Mouse (Mus musculus) bone marrow macrophage, adult 2 months (primary cell): ENCODE measurements around the gene Ctnnbip1.

Experiments
- CTCF ChIP-seq: IDR thresholded peaks from 2 replicates; pipeline ENCODE4 v1.5.1; 2012; ENCODE audit warnings: low read depth, mild to moderate bottlenecking, low read length, moderate library complexity
- POLR2A ChIP-seq: IDR thresholded peaks from 2 replicates; pipeline ENCODE4 v1.6.1; 2012; ENCODE audit warnings: mild to moderate bottlenecking, low read depth, low read length, borderline replicate concordance

- TF ChIP-seq POLR2A (no peak), CTCF (no peak)
Measured at GRCm38 (mm10) chr4:149499790-149500189, 18.2 kb upstream of the Ctnnbip1 start.
